Mouse (Mus musculus) layer of hippocampus, adult 8-10 months (tissue): ENCODE data around the gene Phlpp2. TPM values are rescaled to one million over a fixed set of nuclear protein-coding genes. Genes with fewer than 3 reads are reported as not detected.
A peak's percentile ranks its signal among the peaks of the same experiment; 100 is the strongest.
"Not testable (repeated sequence)": the region's sequence is repeated elsewhere in the genome, so short reads cannot be mapped to it uniquely, and the experiment has no call there.

Source experiments
- DNase-seq, 2 experiments: peaks; one replicate each; pipeline ENCODE4 v3.0.0; 2022; ENCODE audit warnings: low spot score in 2 of 2
- total RNA-seq, 4 experiments: library from RNA; stranded (reverse); gene quantifications; 2 replicates each; pipeline ENCODE4 v1.2.4; 2022

The Phlpp2 gene
- 10 to 100 TPM; 24.8 to 36.5 (median 31.8) TPM for total RNA-seq

GRCm38 (mm10) chr8:109868003-109868679, at the start of gene Phlpp2:
Gene Phlpp2, plus strand, starts transcription at chr8:109868542.
- DNase-seq: peak; percentile 87 to 90

GRCm38 (mm10) chr8:109823561-109823960, 44.8 kb upstream of the Phlpp2 start:
- no peak for DNase-seq

- DNase-seq: no peak
Observed at GRCm38 (mm10) chr8:109839822-109840221, 28.5 kb upstream of the Phlpp2 start.

GRCm38 (mm10) chr8:109842468-109842867, 25.9 kb upstream of the Phlpp2 start:
- no peak for DNase-seq

- no peak for DNase-seq
Observed at GRCm38 (mm10) chr8:109847866-109848265, 20.5 kb upstream of the Phlpp2 start.

GRCm38 (mm10) chr8:109848981-109849380, 19.4 kb upstream of the Phlpp2 start:
- no peak for DNase-seq

- peak; percentile 29 to 63 for DNase-seq
Observed at GRCm38 (mm10) chr8:109853423-109853822, 14.9 kb upstream of the Phlpp2 start.

GRCm38 (mm10) chr8:109854522-109854921, 13.8 kb upstream of the Phlpp2 start:
- no peak for DNase-seq

- no peak for DNase-seq
Observed at GRCm38 (mm10) chr8:109855451-109855850, 12.9 kb upstream of the Phlpp2 start.

GRCm38 (mm10) chr8:109863398-109863797, 4.9 kb upstream of the Phlpp2 start:
- no peak for DNase-seq

- no peak for DNase-seq
Observed at GRCm38 (mm10) chr8:109864798-109865197, 3.5 kb upstream of the Phlpp2 start.

GRCm38 (mm10) chr8:109865536-109865935, 2.8 kb upstream of the Phlpp2 start:
- DNase-seq: peak; percentile 21 to 42

- DNase-seq: no peak
Observed at GRCm38 (mm10) chr8:109866690-109867089, 1.7 kb upstream of the Phlpp2 start.

- peak; percentile 9 to 30 for DNase-seq
Observed at GRCm38 (mm10) chr8:109868680-109869361, 479 bp downstream of the Phlpp2 start.

- no peak for DNase-seq
Observed at GRCm38 (mm10) chr8:109871056-109871455, 2.7 kb downstream of the Phlpp2 start.

- not testable (repeated sequence) for DNase-seq
Observed at GRCm38 (mm10) chr8:109873800-109874199, 5.5 kb downstream of the Phlpp2 start.

GRCm38 (mm10) chr8:109880012-109880662, 11.8 kb downstream of the Phlpp2 start:
- DNase-seq: no peak

GRCm38 (mm10) chr8:109885294-109885693, 17.0 kb downstream of the Phlpp2 start:
- DNase-seq: no peak

- no peak for DNase-seq
Observed at GRCm38 (mm10) chr8:109889211-109889610, 20.9 kb downstream of the Phlpp2 start.

- no peak for DNase-seq
Observed at GRCm38 (mm10) chr8:109890794-109891585, 22.6 kb downstream of the Phlpp2 start.

- DNase-seq: no peak
Observed at GRCm38 (mm10) chr8:109894636-109895035, 26.3 kb downstream of the Phlpp2 start.

GRCm38 (mm10) chr8:109895355-109895754, 27.0 kb downstream of the Phlpp2 start:
- DNase-seq: no peak
